Mouse (Mus musculus) hindbrain, embryonic 10.5 days (tissue): ENCODE measurements at regions not wholly inside any gene's neighbourhood (a gene's known extent, or its start where the extent isn't known, plus 50 kb on each side); places are given as distances from the start of the nearest gene placed in this dataset.

Experiments
- DNase-seq: peaks from one replicate; pipeline ENCODE4 v3.0.0-alpha.2; 2017; ENCODE audit warnings: low spot score
- H3K27ac ChIP-seq: fragments of 300-500 bp; sonication (generic); 2 replicates; pipeline ENCODE4 v1.5.1; 2016; ENCODE audit warnings: mild to moderate bottlenecking, moderate library complexity
- H3K27me3 ChIP-seq: fragments of 300-500 bp; sonication (generic); 2 replicates; pipeline ENCODE4 v1.6.1; 2016; ENCODE audit warnings: mild to moderate bottlenecking; ENCODE audit not compliant: poor library complexity, insufficient read depth, severe bottlenecking
- H3K36me3 ChIP-seq: fragments of 300-500 bp; sonication (generic); 2 replicates; pipeline ENCODE4 v1.6.1; 2016; ENCODE audit warnings: mild to moderate bottlenecking, moderate library complexity
- H3K4me1 ChIP-seq: fragments of 300-500 bp; sonication (generic); replicated peaks from 2 replicates; pipeline ENCODE4 v1.6.1; 2016; ENCODE audit warnings: mild to moderate bottlenecking
- H3K4me3 ChIP-seq: fragments of 300-500 bp; sonication (generic); 2 replicates; pipeline ENCODE4 v1.5.1; 2016; ENCODE audit warnings: mild to moderate bottlenecking, moderate library complexity
- H3K9me3 ChIP-seq: fragments of 300-500 bp; sonication (generic); 2 replicates; pipeline ENCODE4 v1.6.1; 2016; ENCODE audit warnings: mild to moderate bottlenecking, moderate library complexity
- WGBS: fragments of 180-500 bp; shearing (Covaris S2); methylation state at CpG from one replicate; pipeline ENCODE4 v1.1.7; 2016; 5-methylcytosine and 5-hydroxymethylcytosine counted together

DNA sequence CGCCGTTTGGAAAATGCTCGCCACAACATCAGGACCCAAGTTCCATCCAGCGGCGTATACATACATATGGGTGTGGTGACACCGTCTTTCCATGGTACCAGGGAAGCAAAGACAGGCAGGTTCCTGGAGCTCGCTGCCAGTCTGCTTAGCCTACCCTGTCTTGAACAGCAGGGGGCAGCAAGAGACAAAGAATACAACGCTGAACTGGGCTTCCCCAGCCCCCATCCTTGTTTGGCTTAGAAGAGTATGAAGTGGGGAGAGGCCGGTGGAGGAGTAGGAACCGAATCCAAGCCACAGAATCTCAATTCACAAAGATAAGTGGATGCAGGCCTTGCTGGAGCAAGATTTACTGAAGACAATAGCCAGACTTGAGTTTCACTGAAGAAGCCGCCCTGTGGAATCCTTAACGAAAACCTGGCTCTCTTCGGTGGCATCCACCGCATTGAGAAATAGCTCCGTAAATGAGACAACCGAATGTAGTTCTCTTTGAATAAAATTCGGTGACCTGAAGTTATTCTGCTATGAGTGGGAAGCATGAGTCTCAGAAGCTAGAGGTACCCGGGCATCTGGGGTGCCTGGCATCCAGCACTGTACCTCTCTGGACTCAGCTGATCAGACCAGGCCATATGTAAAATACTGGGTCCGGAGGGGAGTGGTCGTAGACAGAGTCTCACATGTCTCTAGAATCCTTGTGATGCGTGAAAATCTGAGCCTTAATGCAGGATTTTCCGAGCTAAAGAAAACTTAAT lies 203.0 kb downstream of the Spata18 start:
- H3K4me3 ChIP-seq, result peak overlapping the region; percentile 20; the same call in 1 of the 2 replicates
- peak overlapping the region; percentile 17; the same call in 1 of the 2 replicates for H3K27ac ChIP-seq
- H3K36me3 ChIP-seq, result no peaks in the 10 kb centered on the region
- DNase-seq, result peak; percentile 82
- WGBS, result 49% methylated on average over 22 of the region's 22 CpGs
- 0 out of 2 replicates have a peak, but pooled peaks cover 5% of the 10 kb centered on the region for H3K4me1 ChIP-seq
- H3K27me3 ChIP-seq, result no peaks in the 10 kb centered on the region
- no peaks in the 10 kb centered on the region for H3K9me3 ChIP-seq

DNA sequence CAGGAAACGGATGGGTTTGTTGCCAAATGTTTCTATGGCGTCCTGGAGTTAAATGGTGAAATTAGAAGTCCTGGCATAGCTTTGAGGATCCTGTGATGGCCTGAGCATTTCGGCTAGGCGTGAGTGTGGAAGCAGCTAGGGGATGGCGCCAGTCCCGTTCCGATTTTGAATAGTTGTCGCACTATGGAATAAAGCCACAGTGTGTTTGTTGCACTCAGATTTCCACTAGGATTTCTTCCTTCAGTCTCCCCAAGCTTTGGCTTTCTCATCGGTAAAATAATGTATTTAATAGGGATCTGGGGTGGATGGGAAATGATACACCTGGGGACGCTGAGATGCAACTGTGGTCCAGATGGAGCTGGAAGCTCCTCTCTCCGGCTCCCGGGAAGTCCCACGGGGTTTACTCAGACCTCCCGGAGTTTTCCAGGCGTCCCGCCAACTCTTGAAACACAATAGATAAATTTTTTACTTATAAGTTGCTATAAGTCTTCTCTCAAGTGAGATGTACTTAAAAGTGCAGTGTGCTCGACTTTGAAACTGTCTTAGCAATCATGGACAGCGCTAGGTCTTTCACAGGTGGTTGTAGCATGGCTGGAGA lies 203.7 kb downstream of the Spata18 start:
- no peak for DNase-seq
- H3K4me3 ChIP-seq, result no peak overlapping the region

DNA sequence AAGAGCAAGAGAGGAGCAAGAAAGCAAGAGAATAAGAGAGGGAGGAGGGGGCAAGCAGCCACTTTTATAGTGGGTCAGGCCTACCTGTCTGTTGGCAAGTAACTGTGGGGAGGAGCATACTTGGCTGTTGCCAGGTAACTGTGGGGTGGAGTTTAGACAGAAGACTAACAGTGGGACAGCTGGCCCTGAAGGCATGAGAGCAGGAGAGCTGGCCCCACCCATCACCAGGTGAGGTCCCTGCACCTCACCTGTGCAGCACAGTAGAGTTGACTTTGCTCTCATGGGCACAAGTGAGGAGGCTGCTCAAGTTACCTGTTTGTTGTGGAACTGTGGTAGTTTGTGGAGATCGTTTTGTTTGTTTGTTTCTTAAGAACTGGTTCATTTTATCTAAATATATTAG lies 208.1 kb downstream of the Spata18 start:
- no peaks in the 10 kb centered on the region for H3K27me3 ChIP-seq
- no peak for DNase-seq
- no peaks in the 10 kb centered on the region for H3K9me3 ChIP-seq
- no peaks in the 10 kb centered on the region for H3K36me3 ChIP-seq
- WGBS, result 83% methylated on average over 1 of the region's 1 CpGs
- H3K4me1 ChIP-seq, result no peaks in the 10 kb centered on the region
- no peak overlapping the region for H3K4me3 ChIP-seq
- H3K27ac ChIP-seq, result no peak overlapping the region

More for the DNA sequence above, 203.7 kb downstream of the Spata18 start:
- no peaks in the 10 kb centered on the region for H3K9me3 ChIP-seq
- no peak overlapping the region for H3K27ac ChIP-seq
- WGBS, result 86% methylated on average over 18 of the region's 18 CpGs
- H3K4me1 ChIP-seq, result 0 out of 2 replicates have a peak, but pooled peaks cover 5% of the 10 kb centered on the region
- H3K36me3 ChIP-seq, result no peaks in the 10 kb centered on the region
- no peaks in the 10 kb centered on the region for H3K27me3 ChIP-seq

DNA sequence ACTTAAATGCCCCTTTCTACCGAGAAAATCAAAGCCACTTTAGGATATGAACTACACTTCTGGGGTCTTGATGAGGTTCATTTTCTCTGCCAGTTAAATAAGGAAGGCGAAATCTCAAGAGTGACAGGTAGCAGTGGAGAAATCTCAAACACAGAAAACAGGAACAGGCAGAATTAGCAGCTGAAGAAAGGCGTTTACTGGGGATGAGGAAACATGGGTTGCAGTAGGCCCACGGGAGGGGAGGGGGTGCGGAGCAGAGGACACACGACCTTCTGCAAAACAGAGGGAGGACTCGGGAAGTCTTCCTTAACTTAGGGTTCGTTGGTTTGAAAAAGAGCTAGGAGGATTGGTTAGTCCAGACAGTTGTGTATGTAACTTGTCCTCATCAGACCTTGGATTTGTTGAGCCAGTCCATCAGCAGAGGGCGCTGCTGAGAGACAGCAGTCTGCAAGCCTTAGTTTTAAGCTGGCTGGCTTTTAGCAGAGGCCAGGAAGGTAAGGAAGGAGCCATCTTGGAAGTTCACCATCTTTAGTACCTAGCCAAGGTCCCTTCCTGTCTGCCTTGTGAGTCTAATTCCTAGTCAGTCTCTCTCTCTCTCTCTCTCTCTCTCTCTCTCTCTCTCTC lies 204.0 kb downstream of the Usp46 start:
- Histone ChIP-seq H3K27me3 (no peaks in the 10 kb centered on the region), H3K27ac (no peak overlapping the region), H3K36me3 (no peaks in the 10 kb centered on the region), H3K4me1 (no peaks in the 10 kb centered on the region), H3K4me3 (no peak overlapping the region), H3K9me3 (no peaks in the 10 kb centered on the region)
- DNase-seq, result peak; percentile 68
- 77% methylated on average over 9 of the region's 9 CpGs for WGBS

DNA sequence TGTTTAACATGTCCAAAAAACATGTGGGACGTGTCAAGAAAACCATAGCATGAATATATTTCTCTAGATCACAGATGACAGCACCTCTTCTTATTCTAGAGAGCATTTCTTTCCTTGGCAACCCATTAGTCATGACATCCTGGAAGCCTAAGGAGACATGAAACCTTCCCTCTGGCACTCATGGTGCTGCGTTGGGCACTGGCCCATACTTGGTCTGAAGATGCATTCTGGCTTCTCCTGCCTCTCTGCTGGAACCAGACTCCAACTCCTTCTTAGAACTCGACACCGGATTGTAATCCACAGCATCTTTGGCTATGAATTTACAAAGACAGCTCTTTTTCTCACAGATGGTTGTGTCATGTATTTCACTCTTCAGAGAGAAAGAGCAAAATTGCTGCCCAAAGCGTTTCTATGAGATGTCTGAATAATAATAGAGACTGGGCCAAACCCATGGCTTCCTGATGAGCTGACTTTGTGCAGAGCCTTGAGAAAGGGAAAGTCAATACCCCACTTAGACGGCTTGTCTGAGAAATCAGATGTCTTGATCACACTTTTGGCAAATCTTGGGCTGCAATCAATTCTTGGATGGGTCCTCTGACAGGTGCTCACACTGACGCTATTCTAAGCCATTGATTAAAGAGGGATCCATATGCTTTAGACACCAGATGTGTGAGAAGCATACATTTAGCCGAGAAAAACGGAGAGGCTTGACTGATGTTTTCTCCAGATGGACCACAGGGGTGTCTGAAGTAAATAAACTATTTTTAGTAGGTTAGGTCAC lies 195.4 kb downstream of the Usp46 start:
- no peaks in the 10 kb centered on the region for H3K9me3 ChIP-seq
- H3K4me1 ChIP-seq, result no peaks in the 10 kb centered on the region
- no peaks in the 10 kb centered on the region for H3K36me3 ChIP-seq
- WGBS, result 75% methylated on average over 9 of the region's 9 CpGs
- no peak overlapping the region for H3K27ac ChIP-seq
- DNase-seq, result no peak
- no peak overlapping the region for H3K4me3 ChIP-seq
- no peaks in the 10 kb centered on the region for H3K27me3 ChIP-seq

GRCm38 (mm10) chr5:73874770-73875169 lies 193.5 kb downstream of the Usp46 start:
- Histone ChIP-seq H3K4me3 (no peak overlapping the region), H3K4me1 (no peaks in the 10 kb centered on the region), H3K36me3 (no peaks in the 10 kb centered on the region), H3K27me3 (no peaks in the 10 kb centered on the region), H3K9me3 (no peaks in the 10 kb centered on the region), H3K27ac (no peak overlapping the region)
- WGBS, result 85% methylated on average over 1 of the region's 1 CpGs
- DNase-seq, result no peak

- no peak overlapping the region for H3K27ac ChIP-seq
- 89% methylated on average over 3 of the region's 3 CpGs for WGBS
- no peak overlapping the region for H3K4me3 ChIP-seq
- no peaks in the 10 kb centered on the region for H3K4me1 ChIP-seq
- no peaks in the 10 kb centered on the region for H3K36me3 ChIP-seq
- no peaks in the 10 kb centered on the region for H3K27me3 ChIP-seq
- no peak for DNase-seq
- H3K9me3 ChIP-seq, result no peaks in the 10 kb centered on the region
Observed at GRCm38 (mm10) chr5:73875847-73876246, 192.4 kb downstream of the Usp46 start.

DNA sequence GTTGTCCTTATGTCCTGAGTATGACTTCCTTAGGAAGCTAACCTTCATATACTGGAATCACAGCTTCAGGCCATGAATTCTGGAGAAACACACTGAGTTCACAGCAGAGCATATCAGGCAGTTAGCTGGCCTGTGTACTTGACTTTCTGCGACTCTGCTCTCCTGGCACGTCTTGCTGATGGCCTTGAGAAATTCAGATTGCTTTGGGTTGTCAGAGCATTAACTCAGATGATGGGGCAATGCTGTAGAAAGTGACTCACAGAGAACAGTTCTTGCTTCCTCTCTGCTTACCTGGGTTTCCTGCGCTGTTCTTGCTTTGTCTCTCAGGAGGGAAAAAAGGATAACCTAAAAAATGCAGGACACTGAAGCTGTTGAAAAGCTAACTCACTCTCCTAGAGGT lies 187.3 kb downstream of the Usp46 start:
- Histone ChIP-seq H3K4me3 (no peak overlapping the region), H3K36me3 (no peaks in the 10 kb centered on the region), H3K9me3 (no peaks in the 10 kb centered on the region), H3K4me1 (no peaks in the 10 kb centered on the region), H3K27me3 (no peaks in the 10 kb centered on the region), H3K27ac (no peak overlapping the region)
- WGBS, result 79% methylated on average over 3 of the region's 3 CpGs
- no peak for DNase-seq

GRCm38 (mm10) chr5:73881941-73882340 lies 186.3 kb downstream of the Usp46 start:
- 67% methylated on average over 5 of the region's 5 CpGs for WGBS
- Histone ChIP-seq H3K27me3 (no peaks in the 10 kb centered on the region), H3K9me3 (no peaks in the 10 kb centered on the region), H3K4me1 (no peaks in the 10 kb centered on the region), H3K4me3 (no peak overlapping the region), H3K27ac (no peak overlapping the region), H3K36me3 (no peaks in the 10 kb centered on the region)
- peak; percentile 61 for DNase-seq

DNA sequence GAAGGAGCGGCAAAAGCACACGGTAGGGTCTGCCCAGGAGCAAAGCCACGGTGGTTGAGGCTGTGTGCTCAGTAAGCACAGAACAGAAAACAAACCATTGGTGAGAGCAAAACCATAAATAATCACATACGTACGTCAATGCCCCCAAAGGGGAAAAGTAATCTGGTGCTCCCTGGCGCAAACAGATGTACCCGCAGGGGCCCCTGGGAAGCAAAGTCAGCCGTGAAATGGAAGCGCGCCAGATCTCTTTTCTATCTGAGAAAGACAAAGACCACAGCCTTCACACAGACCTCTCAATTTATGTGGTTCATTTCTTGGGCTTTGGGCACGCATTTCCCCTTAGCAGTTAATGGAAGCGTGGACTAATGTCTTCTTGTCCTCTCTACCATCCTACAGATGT lies 183.2 kb downstream of the Usp46 start:
- Histone ChIP-seq H3K4me3 (no peak overlapping the region), H3K27ac (no peak overlapping the region), H3K27me3 (no peaks in the 10 kb centered on the region), H3K9me3 (no peaks in the 10 kb centered on the region), H3K36me3 (no peaks in the 10 kb centered on the region), H3K4me1 (no peaks in the 10 kb centered on the region)
- DNase-seq, result no peak
- WGBS, result 67% methylated on average over 12 of the region's 12 CpGs

DNA sequence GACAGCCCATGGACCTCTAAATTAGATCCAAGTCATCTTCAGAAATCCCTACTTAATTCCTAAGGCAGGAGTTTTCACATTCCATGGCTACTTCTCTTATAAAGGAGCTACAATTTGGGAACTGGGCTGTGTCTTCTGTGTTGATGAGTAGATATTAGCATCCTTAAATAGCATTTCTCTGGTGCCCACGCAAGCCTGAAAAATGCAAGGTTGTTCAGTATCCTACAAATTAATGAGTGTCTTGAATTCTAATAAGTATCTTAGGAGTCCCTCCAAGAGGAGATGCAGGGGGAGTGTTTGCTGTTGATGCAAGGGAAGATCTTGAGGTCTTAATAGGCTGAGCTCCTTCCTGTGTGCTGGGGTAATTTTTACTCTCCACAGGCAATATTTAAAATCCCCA lies 182.5 kb downstream of the Usp46 start:
- Histone ChIP-seq H3K27me3 (no peaks in the 10 kb centered on the region), H3K4me3 (no peak overlapping the region), H3K4me1 (no peaks in the 10 kb centered on the region), H3K36me3 (no peaks in the 10 kb centered on the region), H3K9me3 (no peaks in the 10 kb centered on the region), H3K27ac (no peak overlapping the region)
- no peak for DNase-seq
- 94% methylated on average over 1 of the region's 1 CpGs for WGBS

DNA sequence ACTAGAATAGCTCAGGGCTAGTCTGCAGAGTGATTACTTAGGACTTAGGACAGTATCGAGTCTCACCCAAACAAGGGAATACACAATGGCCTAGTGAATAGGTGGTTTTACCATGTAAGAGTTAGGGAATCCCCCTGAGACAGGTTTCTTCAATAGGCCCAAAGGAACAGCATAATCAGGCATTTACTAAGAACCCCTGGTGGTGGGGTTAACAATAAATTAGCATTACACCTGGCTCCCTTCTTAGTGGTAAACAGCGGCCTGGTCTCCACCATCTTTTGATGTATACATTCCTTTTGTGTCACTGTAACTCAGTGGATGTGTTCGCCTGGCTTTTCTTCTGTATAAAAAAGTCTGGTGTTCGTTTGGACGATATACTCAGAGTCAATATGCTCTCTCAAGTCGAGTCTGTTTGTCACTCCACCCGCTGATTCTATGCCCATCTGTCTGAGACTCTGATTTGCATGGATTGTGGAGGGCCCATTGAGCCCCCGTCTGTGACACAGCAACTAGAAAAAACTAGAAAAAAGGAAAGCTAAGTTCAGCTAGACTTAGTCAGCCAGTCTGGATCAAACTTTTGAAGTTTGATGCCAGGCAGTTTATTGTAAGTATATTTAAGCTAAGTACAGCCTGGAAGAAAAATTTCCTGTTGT lies 180.8 kb downstream of the Usp46 start:
- no peak overlapping the region for H3K27ac ChIP-seq
- H3K4me3 ChIP-seq, result no peak overlapping the region
- no peak for DNase-seq
- peaks cover 2% of the 10 kb centered on the region; the same call in 1 of the 2 replicates for H3K4me1 ChIP-seq
- H3K36me3 ChIP-seq, result no peaks in the 10 kb centered on the region
- H3K9me3 ChIP-seq, result no peaks in the 10 kb centered on the region
- no peaks in the 10 kb centered on the region for H3K27me3 ChIP-seq
- WGBS, result 83% methylated on average over 8 of the region's 8 CpGs
